Mouse (Mus musculus): ENCODE data around the gene Egln2. TPM values are rescaled to one million over a fixed set of nuclear protein-coding genes. Genes with fewer than 3 reads are reported as not detected.

Egln2 gene
- total RNA-seq, 4 experiments from 2014 or later: 97.6 to 103 (median 102) TPM

DNA sequence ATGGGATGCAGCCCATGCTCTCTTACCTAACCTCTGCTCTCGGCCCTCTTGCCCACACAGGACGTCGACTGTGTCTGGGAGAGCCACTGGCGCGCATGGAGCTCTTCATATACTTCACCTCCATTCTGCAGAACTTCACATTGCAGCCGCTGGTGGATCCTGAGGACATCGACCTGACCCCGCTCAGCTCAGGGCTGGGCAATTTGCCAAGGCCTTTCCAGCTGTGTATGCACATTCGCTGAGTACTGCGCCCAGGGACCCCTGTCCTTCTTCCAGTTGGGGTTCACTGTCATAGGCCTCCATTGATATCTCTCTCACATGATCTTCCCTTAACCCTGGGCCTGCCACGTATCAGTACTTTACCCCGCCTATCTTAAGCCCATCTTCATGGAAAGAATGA, 33.4 kb downstream of the Egln2 start:
- no peak for DNase-seq (ENCODE audit: low spot score in 2 of 2)

GRCm38 (mm10) chr7:27132588-27132987, 34.0 kb downstream of the Egln2 start:
- peak in 1 of 2 experiments; percentile 61 for DNase-seq (ENCODE audit: low spot score in 2 of 2)

GRCm38 (mm10) chr7:27131387-27131786, 35.2 kb downstream of the Egln2 start:
- no peak for DNase-seq (ENCODE audit: low spot score in 2 of 2)

- DNase-seq (ENCODE audit: low spot score in 2 of 2): no peak
These were observed 35.9 kb downstream of the Egln2 start for GRCm38 (mm10) chr7:27130521-27131370.

DNA sequence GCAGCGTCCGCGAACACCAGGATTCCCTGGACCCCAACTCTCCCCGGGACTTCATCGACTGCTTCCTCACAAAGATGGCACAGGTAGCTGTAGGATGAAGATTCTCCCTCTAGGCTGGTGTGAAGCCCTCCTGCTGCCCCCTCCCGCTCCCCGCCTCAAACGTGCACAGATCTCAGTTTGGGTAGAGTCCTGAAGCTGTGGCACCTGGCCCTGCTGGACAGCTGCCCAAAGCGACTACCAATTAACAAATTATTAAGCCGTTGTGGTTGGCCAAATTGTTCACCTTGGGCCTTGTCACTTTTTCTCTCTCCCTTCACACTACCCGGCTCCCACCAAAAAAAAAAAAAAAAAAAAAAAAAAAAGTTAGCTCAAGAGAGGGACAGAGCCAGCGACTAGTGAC, 36.8 kb downstream of the Egln2 start:
- no peak for DNase-seq (ENCODE audit: low spot score in 2 of 2)

- no peak for DNase-seq (ENCODE audit: low spot score in 2 of 2)
These were observed 37.7 kb downstream of the Egln2 start for GRCm38 (mm10) chr7:27128946-27129345.

DNA sequence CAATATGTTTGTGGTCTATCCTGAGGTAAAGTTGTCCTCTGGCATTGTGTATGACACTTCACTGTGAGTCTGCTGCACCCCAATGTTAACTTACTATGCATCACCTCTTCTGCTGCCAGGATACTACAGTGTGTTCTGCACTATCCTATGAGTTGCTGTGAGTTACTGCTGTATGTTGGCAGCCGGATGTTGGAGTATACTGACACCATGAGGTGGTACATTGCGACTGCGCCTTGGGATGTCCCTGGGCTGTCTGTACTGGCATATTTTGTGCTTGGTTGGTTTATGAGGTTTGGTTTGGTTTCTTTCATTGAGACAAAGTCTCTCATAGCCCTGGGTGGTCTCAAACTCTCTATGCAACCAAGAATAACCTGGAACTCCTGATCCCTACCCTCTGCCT, 38.4 kb downstream of the Egln2 start:
- peak in 1 of 2 experiments; percentile 57 for DNase-seq (ENCODE audit: low spot score in 2 of 2)

DNA sequence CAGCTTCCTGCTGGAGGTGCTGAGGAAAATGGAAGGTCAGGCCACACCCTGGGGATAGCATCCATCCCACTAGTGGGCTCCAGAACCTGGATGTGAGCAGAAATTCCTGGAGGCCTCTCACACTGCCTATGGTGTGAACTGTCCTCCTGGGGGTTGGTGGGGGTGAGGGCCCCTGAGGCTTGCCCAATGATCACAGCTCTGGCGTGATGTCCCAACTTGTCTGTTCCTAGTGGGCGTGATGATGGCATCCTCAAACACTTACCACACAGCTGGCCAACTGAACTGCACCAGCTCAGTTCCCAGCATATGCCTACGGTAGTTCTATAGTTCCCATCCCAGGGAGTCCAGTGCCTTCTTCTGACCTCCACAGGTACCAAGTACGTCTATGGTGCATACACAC, 41.6 kb downstream of the Egln2 start:
- DNase-seq (ENCODE audit: low spot score in 2 of 2): no peak

- no peak for DNase-seq (ENCODE audit: low spot score in 2 of 2)
These were observed 42.2 kb downstream of the Egln2 start for GRCm38 (mm10) chr7:27124305-27124832.

DNA sequence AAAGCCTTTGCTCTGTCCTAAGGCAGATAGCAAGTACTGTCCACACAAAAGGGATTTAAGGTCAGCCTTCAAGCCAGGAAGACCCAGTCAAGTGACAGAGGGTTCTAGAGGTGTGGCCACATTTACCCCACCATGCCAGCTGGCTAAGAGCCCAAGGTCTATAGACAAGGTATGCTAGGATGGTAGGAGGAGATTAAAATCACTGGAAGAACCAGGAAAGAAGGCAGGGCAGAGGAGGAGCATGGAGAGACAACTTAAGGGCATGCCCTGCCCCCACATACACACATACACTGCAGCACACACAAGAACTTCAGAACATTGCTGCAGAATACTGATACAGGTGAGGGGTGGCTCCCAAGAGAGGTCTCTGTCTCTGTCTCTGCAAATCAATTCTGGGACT, 46.9 kb downstream of the Egln2 start, which contains the start of gene Cyp2f2:
Cyp2f2 (plus strand) TSS at position 234 of the 400 bp plus-strand sequence.
- no peak for DNase-seq (ENCODE audit: low spot score in 2 of 2)

DNA sequence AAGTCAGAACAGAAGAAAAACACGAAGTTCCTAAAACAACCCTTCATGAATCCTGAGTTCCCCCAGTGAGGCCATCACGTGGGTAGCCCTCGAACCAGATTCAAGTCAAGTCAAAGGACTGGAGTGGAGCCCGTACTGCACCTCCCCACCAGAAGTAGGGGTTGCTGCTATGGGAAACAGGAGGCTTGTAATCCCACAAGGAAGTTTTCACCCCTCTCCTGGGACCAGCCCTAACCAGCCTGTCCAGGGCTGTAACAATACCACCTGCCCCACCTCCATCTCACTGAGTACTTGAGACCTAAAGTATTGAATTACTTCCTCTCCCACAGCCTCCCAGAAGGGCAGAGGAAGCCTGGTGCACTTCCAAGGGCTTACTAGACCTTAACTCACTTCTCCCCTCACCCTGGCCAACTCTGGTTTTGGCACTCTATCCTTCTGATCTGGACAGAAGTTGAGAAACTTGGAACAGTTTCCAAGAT, 48.5 kb downstream of the Egln2 start:
- no peak for DNase-seq (ENCODE audit: low spot score in 2 of 2)

GRCm38 (mm10) chr7:27111987-27112386, 54.6 kb downstream of the Egln2 start:
- no peak for DNase-seq (ENCODE audit: low spot score in 2 of 2)

DNA sequence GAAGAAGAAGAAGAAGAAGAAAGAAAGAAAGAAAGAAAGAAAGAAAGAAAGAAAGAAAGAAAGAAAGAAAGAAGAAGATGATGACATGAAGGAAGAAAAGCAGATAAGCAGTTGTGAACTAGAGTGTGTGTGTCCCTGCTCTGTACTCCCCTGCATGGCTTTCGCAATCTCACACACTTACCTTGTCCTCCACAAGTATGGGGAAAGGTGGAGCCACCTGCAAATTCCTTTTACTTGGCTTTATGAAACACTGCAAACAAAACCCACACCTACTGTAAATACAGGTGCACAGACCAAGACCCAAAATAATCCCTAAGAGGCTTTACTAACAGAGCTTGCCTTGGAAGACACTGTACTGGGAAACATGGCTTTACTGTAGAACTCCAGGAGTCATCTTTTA, 55.6 kb downstream of the Egln2 start:
- no peak for DNase-seq (ENCODE audit: low spot score in 2 of 2)

- no peak for DNase-seq (ENCODE audit: low spot score in 2 of 2)
These were observed 56.3 kb downstream of the Egln2 start for GRCm38 (mm10) chr7:27110327-27110726.

Small RNAs within 50 kb of the gene (microRNA-seq; reads per million reads assigned to microRNA genes)
- 0 reads per million in 2 experiments for gene Mir1191
- 0.32 to 0.51 reads per million in 2 experiments for gene Mir3101

Other genes starting within 250 kb of the Egln2 start
- gene Cyp2a22, start 227.4 kb downstream of the Egln2 start, total RNA-seq (2022): under 1 TPM in 1 of 4 experiments, not detected in 3; 0.17 TPM
- gene Cyp2a12, start 137.7 kb downstream of the Egln2 start, total RNA-seq (2022): not detected
- gene Cyp2f2, start 46.9 kb downstream of the Egln2 start, total RNA-seq (2022): under 1 TPM in 3 of 4 experiments, not detected in 1; 0.23 to 0.69 (median 0.56) TPM
- not detected for gene Cyp2t4, start 13.1 kb downstream of the Egln2 start, total RNA-seq (2022)
- 100 to 1,000 TPM in 2 of 4 experiments, 10 to 100 TPM in 2; 91.9 to 112 (median 102) TPM for gene Rab4b, start 12.1 kb upstream of the Egln2 start, total RNA-seq (2022)
- not detected for gene Gm21983, start 14.3 kb upstream of the Egln2 start, total RNA-seq (2022)
- gene Mia, start 14.4 kb upstream of the Egln2 start, total RNA-seq (2022): 1 to 10 TPM in 3 of 4 experiments, under 1 TPM in 1; 0.86 to 3.9 (median 2.5) TPM
- gene BC024978, start 29.0 kb upstream of the Egln2 start, total RNA-seq (2022): 10 to 100 TPM; 20.9 to 27.3 (median 25.7) TPM
- 100 to 1,000 TPM in 1 of 4 experiments, 10 to 100 TPM in 3; 82.0 to 108 (median 85.0) TPM for gene Snrpa, start 29.5 kb upstream of the Egln2 start, total RNA-seq (2022)
- 10 to 100 TPM; 10.6 to 13.5 (median 12.4) TPM for gene Itpkc, start 61.9 kb upstream of the Egln2 start, total RNA-seq (2022)
- 10 to 100 TPM; 38.9 to 48.4 (median 42.6) TPM for gene Coq8b, start 66.2 kb upstream of the Egln2 start, total RNA-seq (2022)
- gene Numbl, start 91.6 kb upstream of the Egln2 start, total RNA-seq (2022): 100 to 1,000 TPM; 110 to 133 (median 125) TPM
- 10 to 100 TPM; 48.5 to 59.4 (median 57.9) TPM for gene Ltbp4, start 170.9 kb upstream of the Egln2 start, total RNA-seq (2022)
- 10 to 100 TPM; 29.6 to 49.1 (median 34.1) TPM for gene Shkbp1, start 189.2 kb upstream of the Egln2 start, total RNA-seq (2022)
- not detected for gene Gm20479, start 190.6 kb upstream of the Egln2 start, total RNA-seq (2022)